Mouse (Mus musculus): ENCODE measurements around the gene Ywhae.
"Not testable (repeated sequence)": the region's sequence is repeated elsewhere in the genome, so short reads cannot be mapped to it uniquely, and the experiment has no call there.

Ywhae gene

GRCm38 (mm10) chr11:75732434-75733226, at the start of gene Ywhae:
Gene Ywhae (plus strand): TSS chr11:75732869.
- DNase-seq (ENCODE audit: low spot score): peak; percentile 94

- DNase-seq (ENCODE audit: low spot score): no peak
Observed at GRCm38 (mm10) chr11:75684462-75684861, 48.2 kb upstream of the Ywhae start.

GRCm38 (mm10) chr11:75684956-75685355, 47.7 kb upstream of the Ywhae start:
- no peak for DNase-seq (ENCODE audit: low spot score)

GRCm38 (mm10) chr11:75687343-75687993, 45.2 kb upstream of the Ywhae start:
- DNase-seq (ENCODE audit: low spot score): no peak

GRCm38 (mm10) chr11:75688132-75688531, 44.5 kb upstream of the Ywhae start:
- DNase-seq (ENCODE audit: low spot score): no peak

GRCm38 (mm10) chr11:75689977-75690376, 42.7 kb upstream of the Ywhae start:
- DNase-seq (ENCODE audit: low spot score): no peak

- DNase-seq (ENCODE audit: low spot score): no peak
Observed at GRCm38 (mm10) chr11:75691047-75691446, 41.6 kb upstream of the Ywhae start.

- DNase-seq (ENCODE audit: low spot score): no peak
Observed at GRCm38 (mm10) chr11:75693570-75693969, 39.1 kb upstream of the Ywhae start.

- not testable (repeated sequence) for DNase-seq (ENCODE audit: low spot score)
Observed at GRCm38 (mm10) chr11:75697464-75697863, 35.2 kb upstream of the Ywhae start.

- no peak for DNase-seq (ENCODE audit: low spot score)
Observed at GRCm38 (mm10) chr11:75700557-75700956, 32.1 kb upstream of the Ywhae start.

- DNase-seq (ENCODE audit: low spot score): no peak
Observed at GRCm38 (mm10) chr11:75702761-75703160, 29.9 kb upstream of the Ywhae start.

- no peak for DNase-seq (ENCODE audit: low spot score)
Observed at GRCm38 (mm10) chr11:75703748-75704147, 28.9 kb upstream of the Ywhae start.

- peak; percentile 66 for DNase-seq (ENCODE audit: low spot score)
Observed at GRCm38 (mm10) chr11:75713949-75714348, 18.7 kb upstream of the Ywhae start.

GRCm38 (mm10) chr11:75715556-75715955, 17.1 kb upstream of the Ywhae start:
- no peak for DNase-seq (ENCODE audit: low spot score)

- no peak for DNase-seq (ENCODE audit: low spot score)
Observed at GRCm38 (mm10) chr11:75716661-75717325, 15.9 kb upstream of the Ywhae start.

- DNase-seq (ENCODE audit: low spot score): no peak
Observed at GRCm38 (mm10) chr11:75722339-75722738, 10.3 kb upstream of the Ywhae start.

GRCm38 (mm10) chr11:75727168-75727567, 5.5 kb upstream of the Ywhae start:
- no peak for DNase-seq (ENCODE audit: low spot score)

GRCm38 (mm10) chr11:75727659-75728058, 5.0 kb upstream of the Ywhae start:
- not testable (repeated sequence) for DNase-seq (ENCODE audit: low spot score)

- peak; percentile 61 for DNase-seq (ENCODE audit: low spot score)
Observed at GRCm38 (mm10) chr11:75733227-75733940, 715 bp downstream of the Ywhae start.

GRCm38 (mm10) chr11:75735462-75736252, 3.0 kb downstream of the Ywhae start:
- DNase-seq (ENCODE audit: low spot score): no peak

GRCm38 (mm10) chr11:75736978-75737377, 4.3 kb downstream of the Ywhae start:
- no peak for DNase-seq (ENCODE audit: low spot score)

Data from embryo, embryonic 10.5 days (tissue).